Mouse (Mus musculus) G1E (cell line): Measurements from ENCODE around the gene Gm35549. TPM values are rescaled to one million over a fixed set of nuclear protein-coding genes. Genes with fewer than 3 reads are reported as not detected.
"Not testable (repeated sequence)": the region's sequence is repeated elsewhere in the genome, so short reads cannot be mapped to it uniquely, and the experiment has no call there.

ENCODE experiments used
- ATAC-seq: 2 replicates; pipeline ENCODE4 v1.8.0; 2016; ENCODE audit warnings: mild to moderate bottlenecking; ENCODE audit not compliant: insufficient number of reproducible peaks, poor library complexity, low FRiP score, severe bottlenecking; ENCODE audit errors: extremely low read depth
- DNase-seq: peaks from one replicate; pipeline ENCODE4 v3.0.0; 2012; ENCODE audit warnings: low spot score
- H3K27me3 ChIP-seq: 2 replicates; pipeline ENCODE4 v1.6.1; 2012; ENCODE audit warnings: mild to moderate bottlenecking, low read length, inconsistent platforms; ENCODE audit not compliant: insufficient read depth
- H3K36me3 ChIP-seq: replicated peaks from 2 replicates; pipeline ENCODE3; 2012; ENCODE audit warnings: mild to moderate bottlenecking, inconsistent platforms
- H3K4me1 ChIP-seq: 2 replicates; pipeline ENCODE4 v1.6.1; 2012; ENCODE audit warnings: low read depth, low read length, inconsistent platforms, mixed read lengths; ENCODE audit not compliant: insufficient read depth
- H3K4me3 ChIP-seq: 2 replicates; pipeline ENCODE4 v1.5.1; 2012; ENCODE audit warnings: low read depth, mild to moderate bottlenecking, inconsistent platforms, low read length, moderate library complexity, mixed read lengths
- H3K9me3 ChIP-seq: replicated peaks from 2 replicates; pipeline ENCODE4 v1.6.1; 2012; ENCODE audit warnings: inconsistent platforms
- CTCF ChIP-seq: IDR thresholded peaks from 2 replicates; pipeline ENCODE4 v1.5.1; 2012; ENCODE audit warnings: low read depth, low read length, inconsistent platforms, mixed read lengths
- GATA1 ChIP-seq: IDR thresholded peaks from 2 replicates; pipeline ENCODE4 v1.6.1; 2012; ENCODE audit warnings: borderline replicate concordance, low read length, inconsistent platforms, mixed read lengths
- GATA2 ChIP-seq: IDR thresholded peaks from 2 replicates; pipeline ENCODE4 v1.6.1; 2012; ENCODE audit warnings: low read depth, low read length, inconsistent platforms, borderline replicate concordance
- POLR2AphosphoS5 ChIP-seq: IDR thresholded peaks from 2 replicates; pipeline ENCODE4 v1.6.1; 2012; ENCODE audit warnings: low read depth, low read length, inconsistent platforms; ENCODE audit not compliant: insufficient replicate concordance
- TAL1 ChIP-seq: conservative IDR thresholded peaks from 2 replicates; pipeline ENCODE4 v1.6.1; 2012; ENCODE audit warnings: low read depth, low read length, inconsistent platforms, mixed read lengths
- polyA plus RNA-seq: library from polyadenylated mRNA; stranded (reverse); fragments of >175 nt; gene quantifications from 2 replicates; pipeline ENCODE4 v1.2.3, GENCODE M21; 2012
- total RNA-seq, 2 experiments: library from RNA; stranded (forward) in 1 of 2; stranded (reverse) in 1 of 2; fragments of 200-1000 nt in 1 of 2; fragments of >200 nt in 1 of 2; fragmentation: Nextera tagmentation in 1 of 2; gene quantifications; 2 replicates each; pipeline ENCODE4 v1.2.3; 2014 to 2017

Gm35549 gene
- total and polyA plus RNA-seq, 3 experiments = not detected

DNA sequence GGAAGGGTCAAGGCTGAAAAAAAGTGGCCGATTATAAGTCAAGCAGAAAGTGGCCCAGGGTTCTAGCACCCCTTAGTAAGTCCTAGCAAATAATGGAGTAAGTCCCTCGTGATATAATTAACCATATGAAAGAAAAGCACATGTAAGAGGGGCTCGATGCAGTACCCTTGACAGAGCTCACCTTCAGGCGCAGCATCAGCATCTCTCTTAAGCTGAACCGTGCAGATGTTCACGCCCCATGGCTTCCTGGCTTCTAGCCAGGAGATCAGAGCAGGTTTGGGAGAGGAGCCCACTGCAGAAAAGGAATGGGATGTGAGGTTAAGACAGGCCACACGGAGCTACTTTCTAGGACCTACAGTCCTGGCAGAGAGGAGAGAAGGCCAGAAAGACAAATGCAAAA, 10.7 kb upstream of the Gm35549 start:
- H3K27me3 ChIP-seq = no peaks in the 10 kb centered on the region
- no peak for DNase-seq
- TF ChIP-seq GATA1 (no peak), POLR2AphosphoS5 (no peak), CTCF (no peak), GATA2 (no peak), TAL1 (no peak)
- H3K9me3 ChIP-seq = peaks cover 39% of the 10 kb centered on the region
- ATAC-seq = no peak
- H3K4me3 ChIP-seq = no peak overlapping the region
- peaks cover 89% of the 10 kb centered on the region for H3K36me3 ChIP-seq
- no peaks in the 10 kb centered on the region for H3K4me1 ChIP-seq

DNA sequence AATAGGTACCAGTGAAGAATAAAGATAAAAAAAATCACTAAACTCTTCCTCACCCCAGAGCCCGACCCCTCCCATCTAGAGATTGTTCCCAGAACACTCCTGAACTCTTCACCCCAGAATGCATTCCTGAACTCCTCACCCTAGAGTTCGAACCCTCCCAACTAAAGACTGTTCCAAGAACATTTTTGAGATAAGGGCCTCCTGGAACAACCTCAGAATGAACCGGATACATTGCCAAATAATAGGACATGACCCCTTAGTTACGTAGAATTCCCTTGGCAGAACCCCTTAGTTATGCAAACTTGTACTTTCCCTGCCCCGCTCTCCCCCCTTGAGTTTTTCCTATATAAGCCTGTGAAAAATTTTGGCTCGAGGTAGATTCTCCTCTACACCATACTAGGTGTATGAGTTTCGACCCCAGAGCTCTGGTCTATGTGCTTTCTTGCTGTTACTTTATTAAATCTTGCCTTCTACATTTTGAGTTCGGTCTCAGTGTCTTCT, 4.0 kb upstream of the Gm35549 start:
- H3K27me3 ChIP-seq, DNase-seq, H3K4me3 ChIP-seq, ATAC-seq, H3K9me3 ChIP-seq, H3K4me1 ChIP-seq: not testable (repeated sequence)
- peaks cover 30% of the 10 kb centered on the region for H3K36me3 ChIP-seq

DNA sequence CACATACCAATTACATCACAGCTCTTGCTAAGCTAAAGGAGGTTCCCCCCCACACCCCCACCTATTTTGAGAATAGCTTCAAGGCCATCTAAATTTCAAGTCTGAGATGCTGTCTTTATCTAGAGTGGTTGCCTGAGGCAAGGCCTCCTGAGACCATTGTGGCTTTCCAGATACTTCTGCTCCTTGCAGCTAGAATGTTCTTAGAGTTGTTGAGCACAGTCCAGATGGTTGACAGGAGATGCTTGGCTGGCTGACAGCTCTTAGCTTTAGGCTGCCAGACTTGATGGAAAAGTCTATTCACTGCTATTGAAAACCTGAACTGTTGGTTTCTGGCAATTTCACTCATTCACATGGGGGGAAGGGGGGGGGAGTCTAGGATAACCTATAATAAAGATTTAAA, 2.3 kb upstream of the Gm35549 start:
- Histone ChIP-seq H3K4me3 (no peak overlapping the region), H3K4me1 (no peaks in the 10 kb centered on the region), H3K27me3 (peaks cover 2% of the 10 kb centered on the region; the same call in 1 of the 2 replicates), H3K9me3 (no peaks in the 10 kb centered on the region), H3K36me3 (peaks cover 13% of the 10 kb centered on the region)
- no peak for ATAC-seq
- DNase-seq = no peak
- TF ChIP-seq GATA2 (no peak), GATA1 (no peak)

DNA sequence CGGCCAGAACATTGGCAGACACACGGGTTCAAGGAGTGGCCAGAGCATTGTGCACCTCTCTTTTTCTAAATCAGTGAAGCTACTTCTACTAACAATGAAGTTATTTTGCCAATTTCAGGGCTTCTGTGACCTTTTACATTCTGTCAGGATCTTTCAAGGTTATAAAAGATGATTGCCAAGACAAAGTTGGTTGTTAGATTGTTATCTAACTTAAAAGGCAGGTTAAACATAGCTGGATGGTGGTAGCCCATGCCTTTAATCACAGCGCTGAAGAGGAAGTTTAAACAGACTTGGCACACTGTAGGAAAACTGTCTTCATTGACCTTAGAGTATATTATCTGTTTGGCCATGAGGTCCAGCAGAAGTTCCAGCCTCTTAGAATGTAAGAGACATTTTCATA, 1.8 kb upstream of the Gm35549 start:
- TF ChIP-seq GATA1 = no peak
- no peak for TF ChIP-seq TAL1
- TF ChIP-seq CTCF = no peak
- TF ChIP-seq GATA2 = no peak
- TF ChIP-seq POLR2AphosphoS5 = no peak
- H3K4me1 ChIP-seq = no peaks in the 10 kb centered on the region
- DNase-seq = no peak
- peaks cover 4% of the 10 kb centered on the region; the same call in 1 of the 2 replicates for H3K27me3 ChIP-seq
- no peak overlapping the region for H3K4me3 ChIP-seq
- no peak for ATAC-seq
- peaks cover 9% of the 10 kb centered on the region for H3K36me3 ChIP-seq
- H3K9me3 ChIP-seq = no peaks in the 10 kb centered on the region

DNA sequence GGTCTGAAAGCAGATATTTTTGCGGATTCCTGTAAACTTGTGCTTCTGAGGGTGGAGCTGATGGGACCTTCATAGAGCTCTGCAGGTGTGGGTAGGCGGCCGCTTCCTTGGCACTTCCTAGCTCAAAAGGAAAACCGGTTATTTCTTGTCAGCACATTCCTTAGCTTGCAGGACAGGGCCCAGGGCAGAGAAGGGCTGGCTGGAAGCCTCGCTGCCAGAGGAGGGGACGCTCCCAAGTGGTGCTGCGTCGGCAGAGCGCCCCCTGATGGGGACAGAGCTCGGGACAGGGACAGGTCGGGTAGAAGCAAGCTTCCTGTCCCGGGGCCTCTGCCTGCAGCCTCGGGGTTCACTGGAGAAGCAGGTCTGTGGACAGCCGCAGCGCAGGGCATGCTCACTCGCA, 6.2 kb downstream of the Gm35549 start:
- ATAC-seq (no peak), DNase-seq (no peak)
- Histone ChIP-seq H3K4me3 (no peak overlapping the region), H3K27me3 (peaks cover 2% of the 10 kb centered on the region; the same call in 1 of the 2 replicates), H3K4me1 (no peaks in the 10 kb centered on the region), H3K9me3 (no peaks in the 10 kb centered on the region), H3K36me3 (peaks cover 34% of the 10 kb centered on the region)
- no peak for TF ChIP-seq GATA2
- no peak for TF ChIP-seq GATA1
- TF ChIP-seq POLR2AphosphoS5 = no peak
- no peak for TF ChIP-seq CTCF
- TF ChIP-seq TAL1 = no peak

DNA sequence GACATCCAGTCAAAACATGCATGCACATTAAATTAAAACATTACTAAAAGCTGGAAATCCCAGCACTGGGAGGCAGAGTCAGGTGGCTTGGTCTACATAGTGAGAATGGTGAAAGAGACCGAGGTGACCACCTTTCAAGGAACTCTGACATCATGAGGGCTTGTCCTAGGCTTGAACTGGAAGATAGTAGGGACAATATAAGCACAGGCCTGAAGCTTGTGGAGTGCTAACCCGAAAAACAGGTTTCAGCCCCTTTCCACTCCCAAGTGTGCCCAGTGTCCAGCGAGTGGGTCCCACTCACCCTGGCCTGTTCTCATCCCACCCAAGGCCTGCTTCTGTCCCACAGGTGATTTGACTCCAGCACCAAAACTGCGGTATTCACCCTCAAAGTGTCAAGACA, 6.6 kb downstream of the Gm35549 start:
- ATAC-seq = no peak
- no peaks in the 10 kb centered on the region for H3K9me3 ChIP-seq
- no peak for TF ChIP-seq POLR2AphosphoS5
- no peak for TF ChIP-seq TAL1
- no peak for TF ChIP-seq GATA2
- no peak for TF ChIP-seq GATA1
- TF ChIP-seq CTCF = no peak
- peaks cover 2% of the 10 kb centered on the region; the same call in 1 of the 2 replicates for H3K27me3 ChIP-seq
- no peak overlapping the region for H3K4me3 ChIP-seq
- no peak for DNase-seq
- peaks cover 36% of the 10 kb centered on the region for H3K36me3 ChIP-seq
- H3K4me1 ChIP-seq = no peaks in the 10 kb centered on the region

DNA sequence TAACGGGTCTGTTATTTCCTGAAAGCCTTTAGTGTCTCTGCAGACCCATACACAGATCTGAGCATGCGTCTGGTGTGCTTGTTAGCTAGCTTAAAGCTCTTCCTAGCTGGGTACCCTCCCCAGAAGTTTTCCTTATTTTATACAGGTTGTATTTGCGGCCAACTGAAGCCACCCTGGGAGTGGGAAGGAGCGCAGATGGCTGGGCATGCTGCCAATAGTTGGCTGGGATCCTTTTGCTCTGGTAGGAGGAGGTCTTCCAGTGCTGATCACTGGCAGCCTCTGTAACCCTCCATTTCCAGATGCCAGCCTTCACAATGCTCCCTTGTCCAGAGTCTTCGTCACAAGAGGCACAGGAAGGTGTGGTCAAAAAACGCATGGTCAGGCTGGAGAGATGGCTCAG, 7.0 kb downstream of the Gm35549 start:
- no peak for DNase-seq
- H3K9me3 ChIP-seq = no peaks in the 10 kb centered on the region
- TF ChIP-seq GATA1 = no peak
- TF ChIP-seq TAL1 = no peak
- TF ChIP-seq POLR2AphosphoS5 = no peak
- TF ChIP-seq GATA2 = no peak
- H3K4me1 ChIP-seq = no peaks in the 10 kb centered on the region
- ATAC-seq = no peak
- 0 out of 2 replicates have a peak, but pooled peaks cover 2% of the 10 kb centered on the region for H3K27me3 ChIP-seq
- H3K4me3 ChIP-seq = no peak overlapping the region
- peaks cover 36% of the 10 kb centered on the region for H3K36me3 ChIP-seq
